Mouse (Mus musculus): ENCODE measurements around the gene Rin3.
A peak's percentile ranks its signal among the peaks of the same experiment; 100 is the strongest.

Rin3 gene

GRCm38 (mm10) chr12:102302831-102303351 lies 20.0 kb downstream of the Rin3 start:
- DNase-seq: peak; percentile 66 to 78

DNA sequence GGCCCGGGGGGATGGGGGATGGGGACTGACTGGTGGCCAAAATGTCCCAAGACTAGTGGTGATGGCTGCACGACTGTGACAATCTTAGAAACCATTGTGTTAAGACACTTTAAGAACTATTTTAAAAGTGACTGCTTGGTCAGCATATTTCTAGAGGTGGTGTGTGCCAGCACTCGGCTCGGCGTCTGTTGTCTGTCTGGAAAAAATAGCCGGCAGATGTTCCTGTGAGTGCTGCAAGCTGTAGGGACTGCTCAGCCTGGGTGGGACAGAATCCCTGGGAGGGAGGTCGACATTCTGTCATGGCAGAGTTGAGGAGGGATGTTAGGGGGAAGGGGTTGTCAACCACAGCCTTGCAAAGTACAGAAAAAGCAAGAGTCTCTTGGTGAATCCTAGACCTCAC lies 21.0 kb downstream of the Rin3 start:
- DNase-seq: peak in 1 of 2 experiments; percentile 50

- DNase-seq: peak; percentile 64 to 78
These were observed 22.4 kb downstream of the Rin3 start for GRCm38 (mm10) chr12:102305069-102305836.

- peak; percentile 88 to 90 for DNase-seq
These were observed 25.2 kb downstream of the Rin3 start for GRCm38 (mm10) chr12:102308001-102308456.

DNA sequence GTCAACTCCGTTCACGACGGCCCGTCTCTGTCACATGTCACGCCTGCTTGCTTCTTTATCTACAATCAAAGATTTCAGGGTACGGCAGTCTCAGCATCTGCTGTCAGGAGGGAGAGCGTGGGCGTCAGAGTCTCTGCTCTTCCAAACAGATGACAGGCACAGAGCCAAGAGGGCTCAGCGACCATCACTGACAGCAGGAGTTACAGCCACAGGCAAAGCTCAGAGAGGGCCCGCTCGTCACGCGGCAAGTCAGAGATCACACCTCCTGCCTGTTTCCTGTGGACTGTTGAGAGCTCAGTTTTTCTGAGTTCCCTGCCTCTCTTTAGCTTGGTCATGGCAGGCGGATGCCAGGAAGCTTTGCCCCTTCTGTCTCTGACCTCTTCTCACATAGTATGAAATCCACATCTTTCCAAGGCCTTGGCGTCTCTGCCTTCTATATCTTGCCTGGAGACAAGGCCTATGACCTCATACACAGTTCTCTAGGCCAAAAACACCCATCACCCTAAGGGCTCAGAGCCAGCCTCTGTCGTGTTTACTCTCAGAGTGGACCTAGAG lies 25.7 kb downstream of the Rin3 start:
- peak; percentile 71 to 83 for DNase-seq

GRCm38 (mm10) chr12:102309099-102309799 lies 26.4 kb downstream of the Rin3 start:
- DNase-seq: no peak

DNA sequence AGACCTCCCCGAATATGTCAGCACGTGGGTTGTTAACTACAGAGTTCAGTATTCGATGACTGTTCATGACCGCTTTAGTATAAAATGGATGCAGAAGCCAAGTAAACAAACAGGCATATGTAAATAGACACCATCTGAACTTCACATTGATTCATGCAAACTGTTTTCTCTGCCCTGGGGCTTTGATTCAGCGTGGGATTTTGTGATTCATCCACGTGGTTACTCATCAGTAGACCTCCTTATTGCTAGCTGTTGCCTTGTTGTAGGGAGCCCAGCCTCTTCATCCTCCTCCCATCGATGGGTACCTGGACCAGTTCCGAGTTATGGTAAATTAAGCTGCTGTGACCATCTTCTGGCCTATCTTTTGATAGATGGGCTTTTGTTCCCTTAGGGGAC lies 26.9 kb downstream of the Rin3 start:
- DNase-seq: no peak

GRCm38 (mm10) chr12:102310261-102310660 lies 27.4 kb downstream of the Rin3 start:
- no peak for DNase-seq

GRCm38 (mm10) chr12:102311454-102311853 lies 28.6 kb downstream of the Rin3 start:
- peak; percentile 52 to 76 for DNase-seq

GRCm38 (mm10) chr12:102319150-102319549 lies 36.3 kb downstream of the Rin3 start:
- DNase-seq: peak in 1 of 2 experiments; percentile 74

DNA sequence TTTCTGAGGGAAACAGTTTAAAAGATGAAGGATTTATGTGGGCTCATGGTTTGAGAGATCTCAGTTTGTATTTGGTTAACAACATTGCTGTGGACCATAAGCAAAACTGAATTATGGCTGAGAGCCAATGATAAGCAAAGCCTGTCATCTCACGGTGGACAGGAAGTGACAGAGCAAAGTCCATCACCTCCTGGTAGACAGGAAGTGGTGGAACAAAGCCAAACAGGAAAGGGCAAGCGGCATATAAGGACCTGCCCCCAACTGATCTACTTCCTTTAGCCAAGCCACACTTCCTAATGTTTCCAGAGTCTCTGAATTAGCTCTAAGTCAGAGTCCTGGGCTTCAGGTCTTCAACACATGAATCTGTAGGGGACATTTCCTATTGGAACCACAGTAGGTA lies 37.1 kb downstream of the Rin3 start:
- DNase-seq: peak; percentile 57 to 62

DNA sequence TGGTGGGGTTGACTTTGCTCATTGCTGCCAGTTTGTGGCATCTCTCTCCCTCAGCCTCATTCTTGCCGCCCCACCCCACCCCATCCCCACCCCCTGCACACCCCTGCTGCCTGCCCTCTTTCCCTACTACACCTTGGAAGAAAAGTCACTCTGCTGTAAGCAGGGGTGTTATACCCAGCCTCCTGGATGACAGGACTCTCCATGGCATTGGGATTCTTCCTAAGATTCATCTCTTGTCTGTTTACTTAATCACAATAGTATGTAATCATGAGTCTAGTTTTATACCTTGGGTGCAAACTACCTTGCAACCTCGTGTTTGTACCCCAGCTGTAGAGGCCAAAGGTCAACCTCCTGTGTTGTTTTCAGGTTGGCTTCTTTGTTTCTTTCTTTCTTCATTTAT lies 37.5 kb downstream of the Rin3 start:
- no peak for DNase-seq

- DNase-seq: no peak
These were observed 38.3 kb downstream of the Rin3 start for GRCm38 (mm10) chr12:102321064-102321728.

DNA sequence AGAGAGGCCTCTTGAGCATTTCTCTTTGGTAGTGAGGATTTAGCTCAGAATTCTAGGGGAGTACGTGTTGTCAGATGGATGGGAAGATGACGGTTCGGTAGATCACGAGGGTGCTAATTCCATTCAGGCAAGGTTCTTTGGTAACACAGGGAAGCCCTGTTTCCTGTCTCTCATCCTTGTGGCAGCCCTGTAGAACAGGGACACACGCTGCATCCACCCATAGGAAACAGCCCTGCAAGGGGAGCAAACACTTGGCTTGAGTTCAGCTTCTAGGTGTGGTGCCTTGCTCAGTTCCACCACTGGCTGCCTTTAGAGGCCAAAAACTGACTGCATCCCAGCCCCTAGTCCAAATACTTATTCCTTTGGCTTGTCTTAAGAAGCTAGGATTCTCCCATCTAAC lies 39.0 kb downstream of the Rin3 start:
- DNase-seq: peak; percentile 44 to 74

DNA sequence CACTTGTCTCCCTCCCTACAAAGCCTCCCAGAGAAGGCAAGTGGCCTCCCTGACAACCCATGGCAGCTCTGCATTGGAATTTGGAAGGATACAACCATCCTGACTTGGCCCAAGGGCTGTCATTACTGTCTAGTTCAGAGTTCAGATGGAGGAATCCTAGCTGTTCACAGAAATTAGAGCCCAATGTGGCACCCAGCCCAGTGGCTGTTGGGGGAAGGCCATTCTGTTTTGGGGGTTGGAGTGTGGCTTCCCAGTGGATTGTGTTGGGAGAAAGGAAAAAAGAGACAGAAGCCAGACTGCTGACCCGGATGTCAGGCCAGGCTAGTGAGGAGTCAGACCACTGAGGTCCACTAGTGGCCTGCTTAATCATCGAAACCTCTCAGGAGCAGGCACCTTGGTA lies 40.5 kb downstream of the Rin3 start:
- DNase-seq: peak; percentile 54 to 55

DNA sequence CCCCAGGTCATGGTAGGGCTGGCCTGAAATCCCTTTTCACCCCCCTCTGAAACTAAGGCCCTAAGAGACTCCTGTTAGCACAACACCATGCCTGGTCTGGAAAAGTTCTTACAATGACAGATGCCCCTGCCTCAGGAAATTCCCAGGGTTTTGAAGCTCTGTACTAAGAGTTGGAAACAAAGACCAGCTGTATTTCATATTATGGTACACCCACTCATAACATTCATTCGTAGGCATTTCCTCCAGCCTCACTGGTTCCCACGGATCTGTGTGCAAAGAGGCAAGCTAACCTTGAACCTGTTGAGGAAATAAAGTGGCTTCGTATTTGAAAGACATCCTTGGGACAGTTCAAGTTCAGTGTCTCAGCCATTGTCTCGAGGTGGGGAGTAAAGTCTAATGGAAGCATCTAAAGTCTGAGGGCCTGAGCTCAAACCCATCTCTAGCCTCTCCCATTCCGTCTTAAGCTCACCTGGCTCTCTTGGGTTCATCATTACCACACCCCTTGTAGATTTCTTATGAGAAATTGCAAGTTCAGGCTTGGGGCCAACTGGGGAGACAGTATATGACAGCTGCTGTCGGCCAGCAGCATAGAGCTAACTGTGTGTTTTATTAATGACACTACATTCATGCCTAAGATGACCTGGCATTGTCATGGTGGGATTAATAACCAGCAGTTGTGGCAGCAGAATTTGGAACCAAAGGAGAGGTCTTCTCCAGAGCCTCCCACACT lies 41.5 kb downstream of the Rin3 start:
- no peak for DNase-seq

- no peak for DNase-seq
These were observed 42.0 kb downstream of the Rin3 start for GRCm38 (mm10) chr12:102324886-102325220.

- DNase-seq: no peak
These were observed 44.0 kb downstream of the Rin3 start for GRCm38 (mm10) chr12:102326753-102327340.

DNA sequence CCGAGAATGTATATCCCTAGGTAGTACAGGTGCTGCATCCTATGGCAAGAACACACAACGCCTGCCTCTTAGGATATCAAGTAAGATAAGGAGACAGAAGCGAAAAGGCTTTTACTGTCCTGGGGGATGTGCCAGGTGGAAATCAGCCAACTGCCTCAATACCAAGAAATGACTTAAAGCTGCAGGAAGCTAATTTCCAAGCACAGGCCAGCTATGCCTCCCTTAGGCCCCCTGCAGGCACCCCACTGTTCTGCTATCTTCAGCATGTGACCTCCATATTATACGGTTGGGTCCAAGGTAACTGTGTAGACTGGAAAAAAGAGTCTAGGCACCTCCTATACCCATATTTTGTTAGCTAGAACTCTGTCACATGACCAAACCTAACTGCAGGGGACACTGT lies 44.7 kb downstream of the Rin3 start:
- DNase-seq: peak; percentile 52 to 65

DNA sequence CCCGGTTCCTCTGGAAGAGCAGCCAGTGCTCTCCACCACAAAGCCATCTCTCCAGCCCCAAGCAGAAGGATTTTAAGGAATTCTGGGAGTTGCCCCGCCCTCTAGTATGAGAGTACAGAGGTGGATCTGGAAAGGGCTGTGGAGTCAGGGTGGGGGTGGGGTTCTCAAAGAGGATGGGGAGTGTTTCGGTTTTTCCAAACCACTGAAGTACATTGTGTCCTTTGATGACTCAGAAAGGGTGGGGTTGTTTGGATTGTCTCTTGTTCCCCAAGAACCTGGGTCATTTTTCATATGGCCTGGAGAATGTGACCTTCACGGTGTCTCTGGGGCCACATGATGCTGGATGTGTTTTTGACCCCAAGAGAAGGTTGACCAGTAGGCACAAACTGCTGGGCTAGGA lies 45.2 kb downstream of the Rin3 start:
- DNase-seq: no peak

GRCm38 (mm10) chr12:102330188-102330587 lies 47.3 kb downstream of the Rin3 start:
- no peak for DNase-seq

- no peak for DNase-seq
These were observed 47.9 kb downstream of the Rin3 start for GRCm38 (mm10) chr12:102330731-102331130.

Data from kidney, postnatal 25 days (tissue).